Comparison of ENCODE assay signal across 9 mouse cellular contexts in the genomic region with DNA sequence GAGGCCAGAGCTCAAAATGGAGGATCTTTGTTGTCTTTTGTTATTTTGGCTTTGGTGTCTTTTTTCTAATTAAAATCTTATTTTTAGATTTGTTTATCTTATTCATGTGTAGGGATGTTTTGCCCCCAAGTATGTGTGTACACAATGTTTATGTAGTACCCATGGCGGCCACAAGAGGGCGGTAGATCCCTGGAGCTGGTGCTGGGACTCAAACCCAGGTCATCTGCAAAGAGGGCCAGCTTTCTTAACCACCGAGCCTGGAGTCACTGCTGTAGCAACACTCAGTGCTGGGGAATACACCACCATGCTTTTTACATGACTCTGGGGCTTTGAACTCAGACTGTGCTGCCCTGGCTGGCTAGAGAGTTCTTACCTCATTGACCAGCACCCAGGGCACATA. TPM values are rescaled to one million over a fixed set of nuclear protein-coding genes. Genes with fewer than 3 reads are reported as not detected.
DNase-seq lines count a peak whose midpoint lies in the region; ATAC-seq lines count a peak whose summit lies in the region.
"Had no signal": no experiment of that assay in that cellular context is flagged by ENCODE, and none has a peak within 500 bp of the region (broad histone marks: within the 10 kb centered on the region; RNA-seq: fewer than 3 reads in every experiment).

No protein-coding gene starts in this region.

- peak; percentile 67 to 84 for DNase-seq in adrenal gland, adult (ENCODE audit: inconsistent age in 2 of 2, low spot score in 1 of 2)
- no peak for DNase-seq in adrenal gland, adult 8-10 months
- DNase-seq in midbrain, embryonic 11.5 days (ENCODE audit: low spot score, missing footprints): peak; percentile 92
- peak; percentile 71 for DNase-seq in embryo, embryonic 10 days (ENCODE audit: low spot score)
- DNase-seq in testis, postnatal 10 days (ENCODE audit: low spot score): peak; percentile 83

- H3K36me3 ChIP-seq in midbrain, embryonic 11.5 days (ENCODE audit: control insufficient read depth, insufficient read depth, low read length): peaks cover 3% of the 10 kb centered on the region; the same call in 1 of the 2 replicates
- H3K36me3 ChIP-seq in midbrain, embryonic 16.5 days (ENCODE audit: control insufficient read depth, insufficient read depth, low read length): peaks cover 8% of the 10 kb centered on the region
- H3K36me3 ChIP-seq in liver, embryonic 16.5 days (ENCODE audit: control insufficient read depth, insufficient read depth): peaks cover 2% of the 10 kb centered on the region; the same call in 1 of the 2 replicates

- H3K9me3 ChIP-seq in midbrain, embryonic 11.5 days (ENCODE audit: control insufficient read depth, low read length): no peaks in the 10 kb centered on the region
- H3K9me3 ChIP-seq in midbrain, embryonic 16.5 days (replicated peaks; ENCODE audit: control insufficient read depth, low read length, poor library complexity, severe bottlenecking): no peaks in the 10 kb centered on the region
- H3K9me3 ChIP-seq in liver, embryonic 16.5 days (replicated peaks; ENCODE audit: control insufficient read depth, low read length): no peaks in the 10 kb centered on the region

- WGBS in midbrain, embryonic 11.5 days: 6% methylated on average over 3 of the region's 3 CpGs
- WGBS in midbrain, embryonic 16.5 days: under 1% methylated on average over 3 of the region's 3 CpGs
- 2% methylated on average over 3 of the region's 3 CpGs for WGBS in liver, embryonic 16.5 days (ENCODE audit: insufficient replicate concordance)

- H3K4me3 ChIP-seq in midbrain, embryonic 11.5 days (ENCODE audit: low read depth, low read length): no peak overlapping the region
- no peak overlapping the region for H3K4me3 ChIP-seq in midbrain, embryonic 16.5 days (ENCODE audit: low read depth, low read length)
- no peak overlapping the region; the same call in 1 of the 2 replicates for H3K4me3 ChIP-seq in liver, embryonic 16.5 days (ENCODE audit: low read depth, low read length)

- H3K27ac ChIP-seq in midbrain, embryonic 11.5 days (ENCODE audit: low read depth, low read length): no peak overlapping the region
- no peak overlapping the region for H3K27ac ChIP-seq in midbrain, embryonic 16.5 days (ENCODE audit: low read length)
- H3K27ac ChIP-seq in liver, embryonic 16.5 days (ENCODE audit: low read length): peak overlapping the region; percentile 90
- H3K27ac ChIP-seq: macrophage had no signal

- no peak for ATAC-seq in midbrain, embryonic 11.5 days (ENCODE audit: low FRiP score)
- no peak for ATAC-seq in midbrain, embryonic 16.5 days
- ATAC-seq in liver, embryonic 16.5 days (ENCODE audit: low read depth): no peak
- no peak for ATAC-seq in megakaryocyte-erythroid progenitor cell, adult 5-6 weeks (replicated peaks; ENCODE audit: low FRiP score, low TSS enrichment, poor library complexity, severe bottlenecking)

- no peak overlapping the region for H3K4me2 ChIP-seq in midbrain, embryonic 11.5 days
- H3K4me2 ChIP-seq in midbrain, embryonic 16.5 days (ENCODE audit: low read length): no peak overlapping the region
- peak overlapping the region; percentile 98 for H3K4me2 ChIP-seq in liver, embryonic 16.5 days (ENCODE audit: low read depth, low read length)

- H3K9ac ChIP-seq in midbrain, embryonic 11.5 days (ENCODE audit: low read length): no peak overlapping the region
- H3K9ac ChIP-seq in midbrain, embryonic 16.5 days (ENCODE audit: low read depth, low read length): no peak overlapping the region
- H3K9ac ChIP-seq in liver, embryonic 16.5 days (ENCODE audit: low read depth, low read length): peak overlapping the region; percentile 43; the same call in 1 of the 2 replicates

- H3K4me1 ChIP-seq in midbrain, embryonic 11.5 days (ENCODE audit: control insufficient read depth, insufficient read depth, low read length): peaks cover 19% of the 10 kb centered on the region
- peaks cover 24% of the 10 kb centered on the region for H3K4me1 ChIP-seq in midbrain, embryonic 16.5 days (ENCODE audit: control insufficient read depth, insufficient read depth, low read length)
- peaks cover 84% of the 10 kb centered on the region for H3K4me1 ChIP-seq in liver, embryonic 16.5 days (ENCODE audit: control insufficient read depth, low read depth, low read length)

- peaks cover 2% of the 10 kb centered on the region; the same call in 1 of the 2 replicates for H3K27me3 ChIP-seq in midbrain, embryonic 11.5 days (ENCODE audit: control insufficient read depth, insufficient read depth, low read length)
- H3K27me3 ChIP-seq in midbrain, embryonic 16.5 days (ENCODE audit: control insufficient read depth, insufficient read depth, low read depth, low read length): peaks cover 4% of the 10 kb centered on the region
- H3K27me3 ChIP-seq in liver, embryonic 16.5 days (ENCODE audit: control insufficient read depth, insufficient read depth, low read depth, low read length): no peaks in the 10 kb centered on the region

RNA-seq across cellular contexts. Expression of gene Mpv17l2, which starts 2.6 kb away (rescaled TPM):
- total RNA-seq in adrenal gland, adult 8-10 months (2022): 100 to 1,000 TPM; 106 to 166 (median 126) TPM
- polyA plus RNA-seq in midbrain, embryonic 11.5 days (2014; fragmentation: Nextera tagmentation; extraction: Ambion mirVana): 28.3 and 29.6 TPM in 2 replicates
- polyA plus RNA-seq in midbrain, embryonic 16.5 days (2015; fragmentation: Nextera tagmentation; extraction: Ambion mirVana): 34.8 and 35.7 TPM in 2 replicates
- polyA plus RNA-seq in liver, embryonic 16.5 days (2015; fragmentation: Nextera tagmentation; extraction: Ambion mirVana): 31.4 and 32.1 TPM in 2 replicates
- total RNA-seq in megakaryocyte-erythroid progenitor cell, adult 5-6 weeks (2014; fragmentation: Nextera tagmentation): 58.3 and 111 TPM in 2 replicates
- total RNA-seq in megakaryocyte-erythroid progenitor cell, adult 5-6 weeks (2017): 4.3 and 17.6 TPM in 2 replicates

RNA-seq across cellular contexts. Expression of gene Rab3a, which starts 8.9 kb away (rescaled TPM):
- 10 to 100 TPM; 59.6 to 90.1 (median 74.4) TPM for total RNA-seq in adrenal gland, adult 8-10 months (2022)
- 56.6 and 66.1 TPM in 2 replicates for polyA plus RNA-seq in midbrain, embryonic 11.5 days (2014; fragmentation: Nextera tagmentation; extraction: Ambion mirVana)
- polyA plus RNA-seq in midbrain, embryonic 16.5 days (2015; fragmentation: Nextera tagmentation; extraction: Ambion mirVana): 477 and 573 TPM in 2 replicates
- 2.2 and 3.4 TPM in 2 replicates for polyA plus RNA-seq in liver, embryonic 16.5 days (2015; fragmentation: Nextera tagmentation; extraction: Ambion mirVana)
- 1.8 and 7.0 TPM in 2 replicates for total RNA-seq in megakaryocyte-erythroid progenitor cell, adult 5-6 weeks (2014; fragmentation: Nextera tagmentation)
- total RNA-seq in megakaryocyte-erythroid progenitor cell, adult 5-6 weeks (2017): 1.2 and 2.8 TPM in 2 replicates

RNA-seq across cellular contexts. Expression of gene Pik3r2, which starts 13.2 kb away (rescaled TPM):
- total RNA-seq in adrenal gland, adult 8-10 months (2022): 10 to 100 TPM; 44.0 to 73.8 (median 57.9) TPM
- 25.4 and 30.2 TPM in 2 replicates for polyA plus RNA-seq in midbrain, embryonic 11.5 days (2014; fragmentation: Nextera tagmentation; extraction: Ambion mirVana)
- polyA plus RNA-seq in midbrain, embryonic 16.5 days (2015; fragmentation: Nextera tagmentation; extraction: Ambion mirVana): 107 and 112 TPM in 2 replicates
- polyA plus RNA-seq in liver, embryonic 16.5 days (2015; fragmentation: Nextera tagmentation; extraction: Ambion mirVana): 12.2 and 13.9 TPM in 2 replicates
- 30.7 and 51.4 TPM in 2 replicates for total RNA-seq in megakaryocyte-erythroid progenitor cell, adult 5-6 weeks (2014; fragmentation: Nextera tagmentation)
- total RNA-seq in megakaryocyte-erythroid progenitor cell, adult 5-6 weeks (2017): 29.2 and 33.9 TPM in 2 replicates

RNA-seq across cellular contexts. Expression of gene Pde4c, which starts 39.8 kb away (rescaled TPM):
- under 1 TPM; 0.26 to 0.86 (median 0.30) TPM for total RNA-seq in adrenal gland, adult 8-10 months (2022)
- polyA plus RNA-seq in midbrain, embryonic 11.5 days (2014; fragmentation: Nextera tagmentation; extraction: Ambion mirVana): 0.16 TPM in 1 of 2 replicates, not detected in the other
- polyA plus RNA-seq in midbrain, embryonic 16.5 days (2015; fragmentation: Nextera tagmentation; extraction: Ambion mirVana): 0.11 and 0.23 TPM in 2 replicates
- polyA plus RNA-seq in liver, embryonic 16.5 days (2015; fragmentation: Nextera tagmentation; extraction: Ambion mirVana): 1.5 and 2.2 TPM in 2 replicates
- total RNA-seq in megakaryocyte-erythroid progenitor cell, adult 5-6 weeks (2014; fragmentation: Nextera tagmentation): 0.28 TPM in 1 of 2 replicates, not detected in the other
- total RNA-seq in megakaryocyte-erythroid progenitor cell, adult 5-6 weeks (2017): not detected in 2 replicates
- polyA plus RNA-seq: macrophage had no signal

RNA-seq across cellular contexts. Expression of gene Mast3, which starts 41.5 kb away (rescaled TPM):
- 10 to 100 TPM; 17.8 to 37.7 (median 26.5) TPM for total RNA-seq in adrenal gland, adult 8-10 months (2022)
- polyA plus RNA-seq in midbrain, embryonic 11.5 days (2014; fragmentation: Nextera tagmentation; extraction: Ambion mirVana): 9.1 and 10.1 TPM in 2 replicates
- polyA plus RNA-seq in midbrain, embryonic 16.5 days (2015; fragmentation: Nextera tagmentation; extraction: Ambion mirVana): 21.1 and 23.2 TPM in 2 replicates
- 7.5 and 9.0 TPM in 2 replicates for polyA plus RNA-seq in liver, embryonic 16.5 days (2015; fragmentation: Nextera tagmentation; extraction: Ambion mirVana)
- total RNA-seq in megakaryocyte-erythroid progenitor cell, adult 5-6 weeks (2014; fragmentation: Nextera tagmentation): 44.0 and 54.3 TPM in 2 replicates
- total RNA-seq in megakaryocyte-erythroid progenitor cell, adult 5-6 weeks (2017): 6.2 and 7.3 TPM in 2 replicates

Comparison
In these comparisons a context has a peak if more than half of its experiments do, and no peak if none do; other contexts are left out.
1. RNA of gene Rab3a, which starts 8.9 kb away (polyA plus RNA-seq): 477 to 573 TPM in midbrain, embryonic 16.5 days and 56.6 to 66.1 TPM in midbrain, embryonic 11.5 days; 2.2 to 3.4 TPM in liver, embryonic 16.5 days; every median in the first group is over 10 times any median in the second.